Comparison of ENCODE assay signal across 11 mouse cellular contexts in the genomic region with DNA sequence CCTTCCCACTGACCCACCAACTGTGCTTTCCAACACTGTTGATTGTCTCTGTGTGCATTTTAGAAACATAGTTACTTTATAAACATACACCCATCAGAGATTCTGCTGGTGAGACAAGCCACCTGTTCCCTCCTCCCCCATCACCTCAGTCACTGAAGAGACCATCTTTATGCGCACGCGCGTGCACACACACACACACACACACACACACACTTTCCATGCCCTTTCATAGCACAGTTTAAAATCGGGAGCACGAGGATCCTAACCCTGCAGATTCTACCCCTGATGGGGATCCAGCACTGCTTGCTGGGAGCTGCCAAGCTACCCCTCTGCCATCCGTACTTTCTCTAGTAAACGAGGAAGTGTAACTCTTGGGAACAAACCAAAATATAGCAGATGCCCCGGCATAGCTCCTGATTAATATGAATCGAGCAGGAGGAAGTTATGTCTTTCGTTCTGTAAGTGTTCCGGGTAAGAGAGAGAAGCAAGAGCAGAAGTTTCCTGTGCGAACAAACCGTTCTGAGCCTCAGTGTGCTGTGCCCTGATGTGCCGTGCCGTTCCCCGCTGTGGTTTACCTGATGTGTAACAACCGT.
DNase-seq lines count a peak whose midpoint lies in the region; ATAC-seq and TF ChIP-seq lines count a peak whose summit lies in the region.
"Had no signal": no experiment of that assay in that cellular context is flagged by ENCODE, and none has a peak within 500 bp of the region (broad histone marks: within the 10 kb centered on the region; RNA-seq: fewer than 3 reads in every experiment).

No protein-coding gene starts in this region.

- H3K4me3 ChIP-seq in intestine, embryonic 14.5 days (ENCODE audit: low read depth, low read length): no peak overlapping the region
- H3K4me3 ChIP-seq in intestine, embryonic 16.5 days (ENCODE audit: low read length): no peak overlapping the region
- H3K4me3 ChIP-seq in bone marrow, adult 2 months (replicated peaks; ENCODE audit: control insufficient read depth, low read depth, low read length): peak overlapping the region; percentile 52
- no peak overlapping the region for H3K4me3 ChIP-seq in limb, embryonic 10.5 days
- H3K4me3 ChIP-seq in stomach, embryonic 16.5 days (replicated peaks; ENCODE audit: low read length): 0 out of 2 replicates have a peak overlapping the region, but pooled peaks have one; percentile 7
- H3K4me3 ChIP-seq in midbrain, embryonic 13.5 days (replicated peaks): no peak overlapping the region
- H3K4me3 ChIP-seq: midbrain, embryonic 10.5 days had no signal

- no peak for ATAC-seq in intestine, embryonic 14.5 days (replicated peaks; ENCODE audit: low FRiP score, low TSS enrichment, low read depth)
- ATAC-seq in intestine, embryonic 16.5 days: no peak
- ATAC-seq in stomach, embryonic 16.5 days (ENCODE audit: insufficient read depth, low FRiP score): no peak
- ATAC-seq in midbrain, embryonic 13.5 days: no peak

- peaks cover 11% of the 10 kb centered on the region for H3K4me1 ChIP-seq in intestine, embryonic 14.5 days (replicated peaks; ENCODE audit: control insufficient read depth, insufficient read depth, low read length)
- H3K4me1 ChIP-seq in intestine, embryonic 16.5 days (ENCODE audit: control insufficient read depth, insufficient read depth, low read length): peaks cover 9% of the 10 kb centered on the region
- H3K4me1 ChIP-seq in bone marrow, adult 2 months (ENCODE audit: control insufficient read depth, insufficient read depth, low read length): peaks cover 3% of the 10 kb centered on the region; the same call in 1 of the 2 replicates
- H3K4me1 ChIP-seq in limb, embryonic 10.5 days: peaks cover 23% of the 10 kb centered on the region
- H3K4me1 ChIP-seq in stomach, embryonic 16.5 days (ENCODE audit: control insufficient read depth, insufficient read depth, low read length): peaks cover 10% of the 10 kb centered on the region
- no peaks in the 10 kb centered on the region; the same call in 1 of the 2 replicates for H3K4me1 ChIP-seq in midbrain, embryonic 13.5 days (replicated peaks)

- H3K4me2 ChIP-seq in intestine, embryonic 14.5 days (ENCODE audit: low read length): peak overlapping the region; percentile 23
- no peak overlapping the region for H3K4me2 ChIP-seq in intestine, embryonic 16.5 days (ENCODE audit: low read depth, low read length)
- peak overlapping the region; percentile 38 for H3K4me2 ChIP-seq in stomach, embryonic 16.5 days (ENCODE audit: low read depth, low read length)
- no peak overlapping the region for H3K4me2 ChIP-seq in midbrain, embryonic 13.5 days (replicated peaks)

- H3K9ac ChIP-seq in intestine, embryonic 14.5 days (ENCODE audit: low read length): no peak overlapping the region
- no peak overlapping the region for H3K9ac ChIP-seq in intestine, embryonic 16.5 days (ENCODE audit: low read depth, low read length)
- no peak overlapping the region for H3K9ac ChIP-seq in stomach, embryonic 16.5 days (ENCODE audit: low read length)
- H3K9ac ChIP-seq in midbrain, embryonic 13.5 days (replicated peaks): no peak overlapping the region

- H3K27me3 ChIP-seq in intestine, embryonic 14.5 days (replicated peaks; ENCODE audit: control insufficient read depth, insufficient read depth, low read length): no peaks in the 10 kb centered on the region
- no peaks in the 10 kb centered on the region for H3K27me3 ChIP-seq in intestine, embryonic 16.5 days (replicated peaks; ENCODE audit: control insufficient read depth, insufficient read depth, low read length)
- no peaks in the 10 kb centered on the region for H3K27me3 ChIP-seq in limb, embryonic 10.5 days (ENCODE audit: low read depth, poor library complexity, severe bottlenecking)
- H3K27me3 ChIP-seq in stomach, embryonic 16.5 days (ENCODE audit: control insufficient read depth, insufficient read depth, low read length): no peaks in the 10 kb centered on the region
- H3K27me3 ChIP-seq in midbrain, embryonic 13.5 days: no peaks in the 10 kb centered on the region

- TF ChIP-seq CTCF in bone marrow, adult 2 months (IDR thresholded peaks at IDR 0.05; ENCODE audit: control insufficient read depth, insufficient read depth, low read length): no peak

- no peaks in the 10 kb centered on the region for H3K9me3 ChIP-seq in intestine, embryonic 14.5 days (ENCODE audit: control insufficient read depth, low read length)
- no peaks in the 10 kb centered on the region for H3K9me3 ChIP-seq in intestine, embryonic 16.5 days (ENCODE audit: control insufficient read depth, low read length)
- H3K9me3 ChIP-seq in limb, embryonic 10.5 days (replicated peaks): no peaks in the 10 kb centered on the region
- H3K9me3 ChIP-seq in stomach, embryonic 16.5 days (replicated peaks; ENCODE audit: control insufficient read depth, low read length): no peaks in the 10 kb centered on the region
- no peaks in the 10 kb centered on the region for H3K9me3 ChIP-seq in midbrain, embryonic 13.5 days
- H3K9me3 ChIP-seq: midbrain, embryonic 10.5 days had no signal

- H3K36me3 ChIP-seq in intestine, embryonic 14.5 days (ENCODE audit: control insufficient read depth, insufficient read depth, low read length): no peaks in the 10 kb centered on the region
- H3K36me3 ChIP-seq in intestine, embryonic 16.5 days (ENCODE audit: control insufficient read depth, insufficient read depth, low read length): no peaks in the 10 kb centered on the region
- no peaks in the 10 kb centered on the region for H3K36me3 ChIP-seq in limb, embryonic 10.5 days
- no peaks in the 10 kb centered on the region for H3K36me3 ChIP-seq in stomach, embryonic 16.5 days (ENCODE audit: control insufficient read depth, insufficient read depth, low read length)
- no peaks in the 10 kb centered on the region for H3K36me3 ChIP-seq in midbrain, embryonic 13.5 days
- H3K36me3 ChIP-seq: midbrain, embryonic 10.5 days had no signal

- TF ChIP-seq POLR2A in bone marrow, adult 2 months (IDR thresholded peaks at IDR 0.05; ENCODE audit: borderline replicate concordance, control insufficient read depth, low read depth, low read length): no peak

- 0 out of 2 replicates have a peak overlapping the region, but pooled peaks have one; percentile 34 for H3K27ac ChIP-seq in intestine, embryonic 14.5 days (ENCODE audit: low read depth)
- no peak overlapping the region for H3K27ac ChIP-seq in intestine, embryonic 16.5 days (ENCODE audit: low read length)
- peak overlapping the region; percentile 48; the same call in 1 of the 2 replicates for H3K27ac ChIP-seq in bone marrow, adult 2 months (ENCODE audit: control insufficient read depth, insufficient read depth, low read depth, low read length, poor library complexity)
- H3K27ac ChIP-seq in limb, embryonic 10.5 days: 0 out of 2 replicates have a peak overlapping the region, but pooled peaks have one; percentile 15
- H3K27ac ChIP-seq in stomach, embryonic 16.5 days (ENCODE audit: low read length): peak overlapping the region; percentile 26; the same call in 1 of the 2 replicates
- no peak overlapping the region for H3K27ac ChIP-seq in midbrain, embryonic 13.5 days

- 43% methylated on average over 18 of the region's 18 CpGs for WGBS in intestine, embryonic 14.5 days
- 57% methylated on average over 18 of the region's 18 CpGs for WGBS in intestine, embryonic 16.5 days
- 27% methylated on average over 18 of the region's 18 CpGs for WGBS in bone marrow, adult 2 months
- 92% methylated on average over 18 of the region's 18 CpGs for WGBS in limb, embryonic 10.5 days
- WGBS in stomach, embryonic 16.5 days: 41% methylated on average over 18 of the region's 18 CpGs
- WGBS in midbrain, embryonic 13.5 days: 91% methylated on average over 18 of the region's 18 CpGs

- no peak for DNase-seq in intestine, embryonic 14.5 days (ENCODE audit: low spot score)
- no peak for DNase-seq in limb, embryonic 10.5 days (ENCODE audit: low spot score)
- DNase-seq in heart, adult 9 months (ENCODE audit: low spot score in 2 of 2): no peak
- DNase-seq in gastrocnemius, adult 18-20 months (ENCODE audit: low spot score): no peak
- DNase-seq: kidney, adult 11 months; right cerebral cortex, adult 18-20 months had no signal

Comparison
In these comparisons a context has a peak if more than half of its experiments do, and no peak if none do; other contexts are left out.
1. H3K27ac ChIP-seq: peak in intestine, embryonic 14.5 days (single experiment), bone marrow, adult 2 months (single experiment), limb, embryonic 10.5 days (single experiment) and stomach, embryonic 16.5 days (single experiment); none in intestine, embryonic 16.5 days (single experiment) and midbrain, embryonic 13.5 days (single experiment).
2. H3K4me2 ChIP-seq: peak in intestine, embryonic 14.5 days (single experiment) and stomach, embryonic 16.5 days (single experiment); none in intestine, embryonic 16.5 days (single experiment) and midbrain, embryonic 13.5 days (single experiment).
3. H3K4me3 ChIP-seq: peak in bone marrow, adult 2 months (single experiment) and stomach, embryonic 16.5 days (single experiment); none in intestine, embryonic 14.5 days (single experiment), intestine, embryonic 16.5 days (single experiment), limb, embryonic 10.5 days (single experiment) and midbrain, embryonic 13.5 days (single experiment).